Mouse (Mus musculus): ENCODE measurements around the gene Dscaml1.

The Dscaml1 gene

DNA sequence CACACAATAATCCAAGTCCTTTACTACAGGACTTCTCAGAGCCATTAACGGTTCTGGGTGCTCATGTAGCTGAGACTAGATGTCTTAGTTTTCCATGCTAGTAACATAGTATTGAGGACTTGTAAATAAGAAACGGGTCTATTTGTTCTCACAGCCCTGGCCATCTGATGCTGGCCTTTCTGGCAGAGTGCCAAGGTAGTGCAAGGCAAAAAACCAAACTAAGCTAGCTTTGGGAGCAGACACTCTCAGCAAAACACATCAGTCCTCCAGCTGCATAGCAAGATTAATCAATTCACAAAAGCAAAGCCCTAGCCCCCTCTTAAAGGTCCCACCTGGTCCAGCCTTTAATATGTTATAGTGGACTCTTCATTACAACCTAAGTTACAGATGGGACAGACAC is 206.6 kb downstream of the Dscaml1 start:
- no peak for DNase-seq (ENCODE audit: low read depth, low spot score)

- no peak for DNase-seq (ENCODE audit: low read depth, low spot score)
Observed at GRCm38 (mm10) chr9:45634978-45635377, 208.6 kb downstream of the Dscaml1 start.

GRCm38 (mm10) chr9:45637346-45637745 is 210.9 kb downstream of the Dscaml1 start:
- DNase-seq (ENCODE audit: low read depth, low spot score) = no peak

DNA sequence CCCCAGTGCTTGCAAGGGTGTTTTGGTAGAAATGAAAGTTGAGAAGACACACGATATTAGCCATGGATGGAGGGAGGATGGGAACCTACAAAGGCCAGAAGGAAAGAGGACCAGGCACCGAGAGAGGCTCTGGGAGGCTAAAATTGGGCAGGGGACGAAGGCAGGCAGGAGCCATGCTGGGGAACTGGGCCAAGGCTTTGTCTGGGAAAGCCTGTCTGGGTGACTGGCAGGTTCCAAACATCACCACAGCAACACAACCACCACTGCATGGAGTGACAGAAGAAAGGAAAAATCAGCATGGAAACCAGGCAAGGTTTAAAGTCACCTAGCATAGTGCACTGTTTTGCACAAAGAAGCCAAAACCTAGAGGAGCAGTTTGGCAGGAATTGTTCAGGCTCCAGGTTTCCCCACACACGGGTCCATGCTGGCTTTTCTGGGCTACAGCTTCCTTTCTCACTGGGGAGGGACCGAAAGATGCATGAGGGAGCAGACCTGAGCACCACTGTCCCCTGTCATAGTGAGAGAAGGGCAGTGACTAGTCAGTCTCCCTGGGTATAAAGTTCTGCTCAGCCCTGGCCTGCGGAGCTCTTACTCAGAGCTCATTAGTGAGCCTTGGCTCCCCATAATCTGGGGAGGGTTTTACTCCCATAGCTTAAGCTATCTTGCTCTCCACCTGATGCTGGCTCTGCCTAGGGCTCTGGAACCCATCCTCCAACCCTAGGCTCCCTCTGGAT is 211.9 kb downstream of the Dscaml1 start:
- DNase-seq (ENCODE audit: low read depth, low spot score) = no peak

DNA sequence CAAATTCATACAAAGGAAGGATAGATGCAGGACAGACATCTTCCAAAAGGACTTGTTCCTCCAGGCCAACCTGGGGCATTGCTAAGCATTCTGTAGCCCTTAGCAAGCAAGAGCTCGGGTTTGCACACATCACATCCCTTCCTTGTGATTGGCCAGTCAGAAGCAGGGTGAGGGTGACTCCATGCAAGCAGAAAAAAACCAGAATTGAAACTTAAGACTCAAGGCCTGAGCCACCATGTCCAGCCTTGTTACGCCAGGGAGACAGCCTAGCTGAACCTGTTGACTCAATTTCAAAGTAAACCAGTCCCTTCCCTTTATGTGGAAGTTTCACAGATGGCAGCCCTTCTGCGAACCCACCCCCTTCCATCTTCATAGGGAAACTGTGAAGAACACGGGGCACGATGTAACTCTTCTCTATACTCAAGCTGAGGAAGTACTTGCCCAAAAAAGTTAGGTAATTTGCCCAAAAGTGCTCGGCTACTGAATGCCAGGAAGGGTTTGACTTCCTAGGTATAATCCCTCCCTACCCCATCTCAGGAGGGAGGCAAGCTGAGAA is 218.5 kb downstream of the Dscaml1 start:
- no peak for DNase-seq (ENCODE audit: low read depth, low spot score)

- no peak for DNase-seq (ENCODE audit: low read depth, low spot score)
Observed at GRCm38 (mm10) chr9:45645526-45645925, 219.1 kb downstream of the Dscaml1 start.

GRCm38 (mm10) chr9:45651078-45651809 is 224.8 kb downstream of the Dscaml1 start:
- no peak for DNase-seq (ENCODE audit: low read depth, low spot score)

- DNase-seq (ENCODE audit: low read depth, low spot score) = no peak
Observed at GRCm38 (mm10) chr9:45651810-45652177, 225.4 kb downstream of the Dscaml1 start.

- no peak for DNase-seq (ENCODE audit: low read depth, low spot score)
Observed at GRCm38 (mm10) chr9:45657172-45658062, 231.0 kb downstream of the Dscaml1 start.

DNA sequence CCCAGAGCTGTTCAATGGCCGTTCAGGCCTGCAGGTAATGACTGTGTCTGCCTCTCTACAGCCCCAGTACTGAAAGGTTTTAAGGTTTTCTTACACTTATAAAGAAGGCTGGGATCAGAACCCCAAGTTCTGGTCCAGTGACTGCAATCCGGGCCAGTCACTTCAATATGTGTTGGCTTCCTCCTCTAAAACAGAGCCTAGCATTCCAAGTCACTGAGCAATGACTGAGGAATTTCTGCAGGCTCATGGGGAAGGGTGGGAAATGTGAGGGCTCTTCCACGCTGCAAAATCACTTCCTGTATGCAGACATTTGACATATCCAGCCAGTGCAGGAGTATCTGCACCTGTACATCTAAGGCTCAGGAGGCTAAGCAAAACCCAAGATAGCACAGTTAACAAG is 233.8 kb downstream of the Dscaml1 start:
- DNase-seq (ENCODE audit: low read depth, low spot score) = no peak

- no peak for DNase-seq (ENCODE audit: low read depth, low spot score)
Observed at GRCm38 (mm10) chr9:45662471-45662870, 236.0 kb downstream of the Dscaml1 start.

GRCm38 (mm10) chr9:45663386-45664315 is 237.2 kb downstream of the Dscaml1 start:
- no peak for DNase-seq (ENCODE audit: low read depth, low spot score)

- DNase-seq (ENCODE audit: low read depth, low spot score) = no peak
Observed at GRCm38 (mm10) chr9:45664326-45664725, 237.9 kb downstream of the Dscaml1 start.

- no peak for DNase-seq (ENCODE audit: low read depth, low spot score)
Observed at GRCm38 (mm10) chr9:45664871-45665394, 238.5 kb downstream of the Dscaml1 start.

DNA sequence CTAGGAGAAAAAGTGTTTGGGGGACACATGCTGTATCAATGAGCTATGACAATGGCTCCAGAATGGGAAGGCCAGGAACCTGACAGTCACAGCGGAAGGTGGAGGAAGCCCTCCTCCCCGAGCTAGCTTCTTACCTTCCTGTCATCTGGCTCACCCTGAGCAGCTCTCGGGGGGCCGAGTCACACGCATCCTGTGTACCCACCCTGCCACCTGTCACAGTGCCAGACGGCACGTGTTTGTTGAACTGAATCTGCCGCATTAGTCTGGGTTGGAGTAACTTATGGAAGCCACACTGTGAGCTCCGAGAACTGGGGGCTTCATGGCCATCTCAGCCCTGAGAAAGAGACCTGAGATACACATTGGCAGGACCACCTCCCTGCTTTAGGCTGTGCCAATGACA is 249.5 kb downstream of the Dscaml1 start:
- no peak for DNase-seq (ENCODE audit: low read depth, low spot score)

DNA sequence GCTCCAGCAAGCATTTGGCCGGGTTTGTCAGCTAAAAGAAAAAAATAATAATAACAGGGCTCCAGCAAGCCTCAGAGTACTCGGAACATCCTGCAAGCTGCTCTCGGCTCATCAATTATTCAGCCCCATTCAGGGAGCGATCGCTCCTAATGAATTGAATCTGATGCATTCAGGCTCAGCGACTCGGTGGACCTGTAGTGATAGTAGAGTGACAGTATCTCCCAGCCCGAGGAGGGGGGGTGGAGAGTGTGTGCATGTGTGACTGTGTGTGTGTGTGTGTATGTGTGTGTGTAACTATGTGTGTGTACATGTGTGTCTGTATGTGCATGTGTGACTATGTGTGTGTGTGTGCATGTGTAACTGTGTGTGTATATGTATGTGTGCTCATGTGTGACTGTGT is 250.2 kb downstream of the Dscaml1 start:
- no peak for DNase-seq (ENCODE audit: low read depth, low spot score)

DNA sequence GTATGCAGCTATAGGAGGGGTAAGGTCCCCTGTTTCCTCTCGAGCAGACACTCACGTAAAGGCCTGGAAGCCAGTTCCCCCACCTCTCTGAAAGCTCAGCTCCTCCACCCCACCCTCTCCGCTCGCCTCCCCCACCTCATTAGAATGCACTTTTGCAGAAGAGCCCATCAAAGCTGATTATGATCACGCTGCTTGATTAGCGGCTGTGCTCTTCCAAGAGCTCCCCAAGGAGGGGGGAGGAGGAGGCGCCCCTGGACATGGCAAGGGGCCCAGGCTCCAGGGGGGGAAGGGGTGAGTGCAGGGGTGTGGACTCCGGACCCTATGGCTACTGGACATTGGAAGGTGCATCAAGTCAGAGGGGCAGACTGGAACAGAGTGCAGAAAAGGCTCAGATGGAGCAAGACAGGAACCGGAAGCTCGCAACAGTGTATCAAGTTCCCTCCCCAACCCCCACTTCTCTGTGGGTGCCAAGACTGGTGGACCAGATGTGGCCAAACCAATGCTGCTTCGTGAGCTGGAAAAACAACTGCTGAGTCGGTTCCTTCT is 250.9 kb downstream of the Dscaml1 start:
- no peak for DNase-seq (ENCODE audit: low read depth, low spot score)

DNA sequence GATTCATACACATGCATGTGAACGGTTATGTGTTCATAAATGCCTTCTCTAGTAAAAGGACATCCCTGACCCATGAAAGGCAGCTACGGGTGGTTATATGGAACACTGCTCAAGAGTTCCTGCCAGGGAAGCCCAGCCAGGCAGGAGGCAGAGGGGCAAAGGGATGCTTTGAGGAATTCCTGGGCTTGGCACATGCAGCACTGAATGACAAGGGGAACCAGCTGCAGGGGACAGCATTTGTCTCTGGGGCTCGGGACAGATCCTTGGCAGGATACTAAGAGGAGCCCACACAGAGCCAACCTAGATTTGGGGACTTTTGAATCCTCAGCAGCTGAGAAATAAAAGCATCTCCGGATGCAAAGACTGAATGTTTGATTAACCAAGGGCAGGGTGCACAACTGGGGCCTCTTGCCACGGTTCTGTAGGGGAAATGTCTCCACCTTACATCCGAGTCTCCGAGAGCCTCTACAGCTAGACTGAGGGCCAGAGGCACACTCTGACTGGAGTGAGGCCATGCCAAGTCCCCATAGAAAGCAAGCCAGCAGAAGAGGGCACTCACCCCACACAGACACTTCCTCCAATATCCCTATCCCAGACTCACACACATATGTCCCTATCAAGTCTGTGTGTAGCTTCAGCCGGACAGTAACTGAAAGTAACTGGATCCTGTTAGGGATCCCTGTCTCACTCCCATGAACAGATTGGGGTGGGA is 251.7 kb downstream of the Dscaml1 start:
- DNase-seq (ENCODE audit: low read depth, low spot score) = no peak

GRCm38 (mm10) chr9:45678664-45679026 is 252.2 kb downstream of the Dscaml1 start:
- DNase-seq (ENCODE audit: low read depth, low spot score) = no peak
